Mouse (Mus musculus): ENCODE data around the gene L3mbtl3.

L3mbtl3 gene

GRCm38 (mm10) chr10:26239090-26239489, 136.7 kb downstream of the L3mbtl3 start:
- no peak for DNase-seq (ENCODE audit: low spot score)

GRCm38 (mm10) chr10:26238559-26238958, 137.2 kb downstream of the L3mbtl3 start:
- DNase-seq (ENCODE audit: low spot score), result no peak

- no peak for DNase-seq (ENCODE audit: low spot score)
Observed at GRCm38 (mm10) chr10:26232071-26232653, 143.6 kb downstream of the L3mbtl3 start.

DNA sequence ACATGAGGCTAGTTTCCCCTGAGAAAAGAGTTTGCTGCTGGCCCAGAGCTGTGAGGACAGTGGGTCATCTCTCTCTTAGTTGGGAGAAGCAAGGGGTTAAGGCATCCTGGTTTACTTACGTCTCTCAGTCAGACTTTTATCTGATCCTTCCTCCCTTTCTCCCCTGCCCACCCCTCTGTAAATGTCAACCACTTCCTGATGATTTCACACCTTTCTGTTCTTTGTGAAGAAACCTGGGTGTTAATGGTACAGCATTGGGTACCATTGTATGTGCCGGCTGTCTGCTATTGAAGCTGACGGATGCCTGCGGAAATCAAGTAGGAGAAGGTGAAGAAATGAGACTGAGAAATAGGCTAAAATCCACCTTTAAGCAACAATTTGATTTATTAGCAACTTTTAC, 146.3 kb downstream of the L3mbtl3 start, which contains the start of gene Samd3:
Samd3 (plus strand) TSS at position 220 of the 400 bp plus-strand sequence.
- no peak for DNase-seq (ENCODE audit: low spot score)

DNA sequence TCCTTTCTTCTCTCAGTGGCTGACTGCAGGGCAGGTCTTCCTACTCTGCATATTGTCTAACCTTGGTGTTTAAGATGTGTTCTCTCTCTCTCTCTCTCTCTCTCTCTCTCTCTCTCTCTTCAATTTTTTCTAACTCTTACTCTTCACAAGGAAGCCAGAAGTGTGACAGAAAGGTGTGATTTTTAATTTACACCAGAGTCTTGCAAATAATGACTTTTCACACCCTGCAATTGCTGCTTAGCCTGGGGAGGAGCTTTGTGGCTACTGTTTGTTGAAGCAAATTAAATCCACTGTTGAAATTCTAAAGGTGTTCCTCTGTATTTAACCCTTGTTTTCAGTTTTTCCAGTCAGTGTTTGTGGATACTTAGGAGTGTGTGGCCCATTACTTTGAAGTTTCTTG, 147.6 kb downstream of the L3mbtl3 start:
- no peak for DNase-seq (ENCODE audit: low spot score)

GRCm38 (mm10) chr10:26226734-26227133, 149.0 kb downstream of the L3mbtl3 start:
- no peak for DNase-seq (ENCODE audit: low spot score)

DNA sequence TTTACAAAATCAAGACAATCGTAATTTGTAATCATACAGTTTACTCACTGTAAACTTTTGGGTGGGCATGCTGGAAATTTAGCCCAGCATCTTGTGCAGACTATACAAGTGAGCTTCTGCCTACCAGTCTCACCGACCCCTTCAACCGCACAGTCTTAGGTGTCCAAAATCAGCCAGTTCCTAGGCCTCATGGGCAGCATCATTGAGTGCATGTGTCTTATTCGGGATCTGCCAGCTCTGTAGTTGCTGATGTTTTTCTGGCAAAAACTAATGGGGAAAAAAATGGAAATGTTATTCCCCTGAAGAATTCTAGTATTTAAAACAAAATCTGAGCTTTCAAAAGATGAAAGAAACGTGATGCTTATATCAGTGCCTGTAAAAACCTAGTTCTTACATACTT, 149.5 kb downstream of the L3mbtl3 start:
- no peak for DNase-seq (ENCODE audit: low spot score)
